Mouse (Mus musculus) hindbrain, embryonic 11.5 days (tissue): Measurements from ENCODE around the gene Serpina3m. TPM values are rescaled to one million over a fixed set of nuclear protein-coding genes. Genes with fewer than 3 reads are reported as not detected.
A peak's percentile ranks its signal among the peaks of the same experiment; 100 is the strongest.

Experiments
- ATAC-seq: fragments of 200-750 bp; cut with Nextera tagmentation; 2 replicates; pipeline ENCODE4 v1.8.0; 2017; ENCODE audit warnings: mild to moderate bottlenecking, moderate TSS enrichment, moderate library complexity; ENCODE audit not compliant: low FRiP score
- DNase-seq: peaks from one replicate; pipeline ENCODE4 v3.0.0-alpha.2; 2015; ENCODE audit warnings: low spot score
- H3K27ac ChIP-seq: fragments of 300-500 bp; sonication (generic); 2 replicates; pipeline ENCODE4 v1.5.1; 2014; ENCODE audit warnings: mild to moderate bottlenecking, low read depth, low read length
- H3K27me3 ChIP-seq: fragments of 300-500 bp; sonication (generic); 2 replicates; pipeline ENCODE4 v1.6.1; 2014; ENCODE audit warnings: mild to moderate bottlenecking, low read length, moderate library complexity, mixed read lengths; ENCODE audit not compliant: control insufficient read depth, insufficient read depth
- H3K36me3 ChIP-seq: fragments of 300-500 bp; sonication (generic); 2 replicates; pipeline ENCODE4 v1.6.1; 2014; ENCODE audit warnings: mild to moderate bottlenecking, low read length, moderate library complexity, mixed read lengths; ENCODE audit not compliant: control insufficient read depth, insufficient read depth
- H3K4me1 ChIP-seq: fragments of 300-500 bp; sonication (generic); replicated peaks from 2 replicates; pipeline ENCODE4 v1.6.1; 2014; ENCODE audit warnings: low read length, mixed read lengths; ENCODE audit not compliant: control insufficient read depth, insufficient read depth
- H3K4me2 ChIP-seq: fragments of 300-500 bp; sonication (generic); replicated peaks from 2 replicates; pipeline ENCODE4 v1.6.1; 2014; ENCODE audit warnings: mild to moderate bottlenecking, low read depth, low read length
- H3K4me3 ChIP-seq: fragments of 300-500 bp; sonication (generic); 2 replicates; pipeline ENCODE4 v1.5.1; 2014; ENCODE audit warnings: low read depth, low read length
- H3K9ac ChIP-seq: fragments of 300-500 bp; sonication (generic); 2 replicates; pipeline ENCODE4 v1.6.1; 2014; ENCODE audit warnings: low read depth, low read length
- H3K9me3 ChIP-seq: fragments of 300-500 bp; sonication (generic); 2 replicates; pipeline ENCODE4 v1.6.1; 2016; ENCODE audit warnings: low read length; ENCODE audit not compliant: control insufficient read depth
- WGBS: fragments of 180-500 bp; shearing (Covaris S2); extraction: QIAGEN DNeasy Blood & Tissue Kit; methylation state at CpG from one replicate; pipeline ENCODE4 v1.1.7; 2014; 5-methylcytosine and 5-hydroxymethylcytosine counted together
- polyA plus RNA-seq: library from polyadenylated mRNA; unstranded; fragments of >200 nt; fragmentation: Nextera tagmentation; extraction: Ambion mirVana; gene quantifications from 2 replicates; pipeline ENCODE4 v1.2.1, GENCODE M21; 2014

Gene Serpina3m
- polyA plus RNA-seq, 1 experiment from 2014 or later = not detected

- H3K4me3 ChIP-seq = no peak within 1 kb of the TSS
- H3K27me3 ChIP-seq = no peaks in the 10 kb centered on the region
- no peak within 1 kb of the TSS for H3K4me2 ChIP-seq
- H3K36me3 ChIP-seq = no peaks in the 10 kb centered on the region
- no peak within 1 kb of the TSS for H3K9ac ChIP-seq
- ATAC-seq = no peak
- no peak within 1 kb of the TSS for H3K27ac ChIP-seq
- 67% methylated on average over 4 of the region's 4 CpGs for WGBS
- no peak for DNase-seq
- no peaks in the 10 kb centered on the region for H3K9me3 ChIP-seq
- H3K4me1 ChIP-seq = no peaks in the 10 kb centered on the region
Measured at GRCm38 (mm10) chr12:104406454-104406885, 68.2 kb downstream of the Serpina3m start, which contains the start of gene Serpina3n. Gene Serpina3n (plus strand): TSS chr12:104406729.

GRCm38 (mm10) chr12:104412507-104412906 is 74.2 kb downstream of the Serpina3m start:
- Histone ChIP-seq H3K36me3 (no peaks in the 10 kb centered on the region), H3K9me3 (no peaks in the 10 kb centered on the region), H3K4me1 (no peaks in the 10 kb centered on the region), H3K4me3 (no peak overlapping the region), H3K9ac (no peak overlapping the region), H3K27me3 (no peaks in the 10 kb centered on the region), H3K27ac (no peak overlapping the region), H3K4me2 (no peak overlapping the region)
- WGBS = 88% methylated on average over 6 of the region's 6 CpGs
- no peak for DNase-seq
- ATAC-seq = no peak

GRCm38 (mm10) chr12:104414576-104414975 is 76.3 kb downstream of the Serpina3m start:
- DNase-seq = no peak
- no peak for ATAC-seq

GRCm38 (mm10) chr12:104415625-104416315 is 77.5 kb downstream of the Serpina3m start:
- DNase-seq (no peak), ATAC-seq (no peak)
- H3K27me3 ChIP-seq = no peaks in the 10 kb centered on the region
- no peak overlapping the region for H3K9ac ChIP-seq
- WGBS = 68% methylated on average over 6 of the region's 6 CpGs
- H3K4me2 ChIP-seq = no peak overlapping the region
- H3K4me3 ChIP-seq = no peak overlapping the region
- no peaks in the 10 kb centered on the region for H3K4me1 ChIP-seq
- no peaks in the 10 kb centered on the region for H3K9me3 ChIP-seq
- no peak overlapping the region for H3K27ac ChIP-seq
- no peaks in the 10 kb centered on the region for H3K36me3 ChIP-seq

More at GRCm38 (mm10) chr12:104414576-104414975, 76.3 kb downstream of the Serpina3m start:
- WGBS = 80% methylated on average over 2 of the region's 2 CpGs
- Histone ChIP-seq H3K4me2 (no peak overlapping the region), H3K27ac (no peak overlapping the region), H3K9ac (no peak overlapping the region), H3K4me3 (no peak overlapping the region), H3K27me3 (no peaks in the 10 kb centered on the region), H3K9me3 (no peaks in the 10 kb centered on the region), H3K36me3 (no peaks in the 10 kb centered on the region), H3K4me1 (no peaks in the 10 kb centered on the region)

GRCm38 (mm10) chr12:104418340-104419135 is 80.3 kb downstream of the Serpina3m start:
- Histone ChIP-seq H3K9me3 (no peaks in the 10 kb centered on the region), H3K4me3 (no peak overlapping the region), H3K4me2 (peak overlapping the region; percentile 31), H3K4me1 (no peaks in the 10 kb centered on the region), H3K27ac (no peak overlapping the region), H3K27me3 (no peaks in the 10 kb centered on the region), H3K9ac (no peak overlapping the region), H3K36me3 (no peaks in the 10 kb centered on the region)
- ATAC-seq (peak; percentile 82), DNase-seq (peak; percentile 91)
- 20% methylated on average over 14 of the region's 17 CpGs for WGBS

- WGBS = 14% methylated on average over 2 of the region's 2 CpGs
- no peak overlapping the region for H3K27ac ChIP-seq
- DNase-seq = peak; percentile 47
- H3K36me3 ChIP-seq = no peaks in the 10 kb centered on the region
- no peaks in the 10 kb centered on the region for H3K9me3 ChIP-seq
- H3K4me2 ChIP-seq = no peak overlapping the region
- no peak overlapping the region for H3K9ac ChIP-seq
- no peaks in the 10 kb centered on the region for H3K4me1 ChIP-seq
- H3K4me3 ChIP-seq = no peak overlapping the region
- peak; percentile 46 for ATAC-seq
- no peaks in the 10 kb centered on the region for H3K27me3 ChIP-seq
Measured at GRCm38 (mm10) chr12:104419136-104419462, 80.8 kb downstream of the Serpina3m start.

GRCm38 (mm10) chr12:104422615-104423392 is 84.5 kb downstream of the Serpina3m start:
- ATAC-seq = no peak
- no peaks in the 10 kb centered on the region for H3K36me3 ChIP-seq
- H3K9me3 ChIP-seq = no peaks in the 10 kb centered on the region
- no peak overlapping the region for H3K4me2 ChIP-seq
- no peak overlapping the region for H3K9ac ChIP-seq
- H3K4me3 ChIP-seq = no peak overlapping the region
- 86% methylated on average over 11 of the region's 11 CpGs for WGBS
- H3K27ac ChIP-seq = no peak overlapping the region
- DNase-seq = no peak
- no peaks in the 10 kb centered on the region for H3K4me1 ChIP-seq
- no peaks in the 10 kb centered on the region for H3K27me3 ChIP-seq

- Histone ChIP-seq H3K36me3 (no peaks in the 10 kb centered on the region), H3K27me3 (no peaks in the 10 kb centered on the region), H3K4me1 (no peaks in the 10 kb centered on the region), H3K4me3 (no peak overlapping the region), H3K27ac (no peak overlapping the region), H3K9ac (no peak overlapping the region), H3K9me3 (no peaks in the 10 kb centered on the region), H3K4me2 (no peak overlapping the region)
- 84% methylated on average over 3 of the region's 3 CpGs for WGBS
- DNase-seq (no peak), ATAC-seq (no peak)
Measured at GRCm38 (mm10) chr12:104425591-104425990, 87.3 kb downstream of the Serpina3m start.
